Mouse (Mus musculus): ENCODE measurements at regions not wholly inside any gene's neighbourhood (a gene's known extent, or its start where the extent isn't known, plus 50 kb on each side); places are given as distances from the start of the nearest gene placed in this dataset.
"Not testable (repeated sequence)": the region's sequence is repeated elsewhere in the genome, so short reads cannot be mapped to it uniquely, and the experiment has no call there.

- no peaks in the 10 kb centered on the region for H3K27me3 ChIP-seq (ENCODE audit: control insufficient read depth, insufficient read depth, low read length)
- no peaks in the 10 kb centered on the region; the same call in 1 of the 2 replicates for H3K4me1 ChIP-seq (ENCODE audit: control insufficient read depth, insufficient read depth, insufficient read length, low read length)
- TF ChIP-seq CTCF (IDR thresholded peaks at IDR 0.05; ENCODE audit: extremely low read depth, insufficient read length, insufficient replicate concordance, low read depth, low read length) (no peak), POLR2A (IDR thresholded peaks at IDR 0.05; ENCODE audit: low read depth, low read length) (no peak)
- 82% methylated on average over 6 of the region's 6 CpGs for WGBS
- no peaks in the 10 kb centered on the region for H3K36me3 ChIP-seq (ENCODE audit: control insufficient read depth, insufficient read depth, low read length)
- H3K4me3 ChIP-seq (ENCODE audit: low read depth, low read length): no peak overlapping the region
- H3K27ac ChIP-seq (ENCODE audit: insufficient read depth, low read depth, low read length): no peak overlapping the region
Measured at GRCm38 (mm10) chr10:96410028-96410427, 206.8 kb upstream of the Btg1 start.

- no peaks in the 10 kb centered on the region for H3K27me3 ChIP-seq (ENCODE audit: control insufficient read depth, insufficient read depth, low read length)
- no peak overlapping the region for H3K4me3 ChIP-seq (ENCODE audit: low read depth, low read length)
- H3K27ac ChIP-seq (ENCODE audit: insufficient read depth, low read depth, low read length): no peak overlapping the region
- no peaks in the 10 kb centered on the region for H3K36me3 ChIP-seq (ENCODE audit: control insufficient read depth, insufficient read depth, low read length)
- whole genome bisulfite sequencing: 92% methylated on average over 11 of the region's 11 CpGs
- no peak for TF ChIP-seq POLR2A (IDR thresholded peaks at IDR 0.05; ENCODE audit: low read depth, low read length)
- TF ChIP-seq CTCF (IDR thresholded peaks at IDR 0.05; ENCODE audit: extremely low read depth, insufficient read length, insufficient replicate concordance, low read depth, low read length): no peak
- H3K4me1 ChIP-seq (ENCODE audit: control insufficient read depth, insufficient read depth, insufficient read length, low read length): no peaks in the 10 kb centered on the region
Measured at GRCm38 (mm10) chr10:96414807-96415206, 202.0 kb upstream of the Btg1 start.

- H3K4me1 ChIP-seq (ENCODE audit: control insufficient read depth, insufficient read depth, insufficient read length, low read length); H3K27me3 ChIP-seq (ENCODE audit: control insufficient read depth, insufficient read depth, low read length); H3K27ac ChIP-seq (ENCODE audit: insufficient read depth, low read depth, low read length); H3K4me3 ChIP-seq (ENCODE audit: low read depth, low read length); H3K36me3 ChIP-seq (ENCODE audit: control insufficient read depth, insufficient read depth, low read length): not testable (repeated sequence)
- WGBS: 95% methylated on average over 2 of the region's 2 CpGs
Measured at GRCm38 (mm10) chr10:96421506-96421905, 195.3 kb upstream of the Btg1 start.

- WGBS: 87% methylated on average over 5 of the region's 5 CpGs
- Histone ChIP-seq H3K27ac (ENCODE audit: insufficient read depth, low read depth, low read length) (no peak overlapping the region), H3K4me1 (ENCODE audit: control insufficient read depth, insufficient read depth, insufficient read length, low read length) (no peaks in the 10 kb centered on the region), H3K4me3 (ENCODE audit: low read depth, low read length) (no peak overlapping the region), H3K36me3 (ENCODE audit: control insufficient read depth, insufficient read depth, low read length) (no peaks in the 10 kb centered on the region), H3K27me3 (ENCODE audit: control insufficient read depth, insufficient read depth, low read length) (no peaks in the 10 kb centered on the region)
- TF ChIP-seq POLR2A (IDR thresholded peaks at IDR 0.05; ENCODE audit: low read depth, low read length) (no peak), CTCF (IDR thresholded peaks at IDR 0.05; ENCODE audit: extremely low read depth, insufficient read length, insufficient replicate concordance, low read depth, low read length) (no peak)
Measured at GRCm38 (mm10) chr10:96427407-96427806, 189.4 kb upstream of the Btg1 start.

- H3K27me3 ChIP-seq (ENCODE audit: control insufficient read depth, insufficient read depth, low read length): no peaks in the 10 kb centered on the region
- H3K4me3 ChIP-seq (ENCODE audit: low read depth, low read length): no peak overlapping the region
- WGBS: 70% methylated on average over 3 of the region's 3 CpGs
- H3K36me3 ChIP-seq (ENCODE audit: control insufficient read depth, insufficient read depth, low read length): no peaks in the 10 kb centered on the region
- H3K4me1 ChIP-seq (ENCODE audit: control insufficient read depth, insufficient read depth, insufficient read length, low read length): no peaks in the 10 kb centered on the region
- no peak for TF ChIP-seq POLR2A (IDR thresholded peaks at IDR 0.05; ENCODE audit: low read depth, low read length)
- TF ChIP-seq CTCF (IDR thresholded peaks at IDR 0.05; ENCODE audit: extremely low read depth, insufficient read length, insufficient replicate concordance, low read depth, low read length): no peak
- H3K27ac ChIP-seq (ENCODE audit: insufficient read depth, low read depth, low read length): no peak overlapping the region
Measured at GRCm38 (mm10) chr10:96430142-96430541, 186.7 kb upstream of the Btg1 start.

- H3K36me3 ChIP-seq (ENCODE audit: control insufficient read depth, insufficient read depth, low read length): no peaks in the 10 kb centered on the region
- no peak overlapping the region for H3K27ac ChIP-seq (ENCODE audit: insufficient read depth, low read depth, low read length)
- H3K27me3 ChIP-seq (ENCODE audit: control insufficient read depth, insufficient read depth, low read length): no peaks in the 10 kb centered on the region
- peaks cover 16% of the 10 kb centered on the region; the same call in 1 of the 2 replicates for H3K4me1 ChIP-seq (ENCODE audit: control insufficient read depth, insufficient read depth, insufficient read length, low read length)
- no peak overlapping the region for H3K4me3 ChIP-seq (ENCODE audit: low read depth, low read length)
- 74% methylated on average over 6 of the region's 6 CpGs for WGBS
- TF ChIP-seq POLR2A (IDR thresholded peaks at IDR 0.05; ENCODE audit: low read depth, low read length) (no peak), CTCF (IDR thresholded peaks at IDR 0.05; ENCODE audit: extremely low read depth, insufficient read length, insufficient replicate concordance, low read depth, low read length) (no peak)
Measured at GRCm38 (mm10) chr10:96435109-96435508, 181.7 kb upstream of the Btg1 start.

- H3K36me3 ChIP-seq (ENCODE audit: control insufficient read depth, insufficient read depth, low read length): no peaks in the 10 kb centered on the region
- H3K4me3 ChIP-seq (ENCODE audit: low read depth, low read length): no peak overlapping the region
- WGBS: 34% methylated on average over 11 of the region's 11 CpGs
- no peaks in the 10 kb centered on the region for H3K27me3 ChIP-seq (ENCODE audit: control insufficient read depth, insufficient read depth, low read length)
- H3K27ac ChIP-seq (ENCODE audit: insufficient read depth, low read depth, low read length): peak overlapping the region; percentile 92
- H3K4me1 ChIP-seq (ENCODE audit: control insufficient read depth, insufficient read depth, insufficient read length, low read length): peaks cover 16% of the 10 kb centered on the region; the same call in 1 of the 2 replicates
- no peak for TF ChIP-seq CTCF (IDR thresholded peaks at IDR 0.05; ENCODE audit: extremely low read depth, insufficient read length, insufficient replicate concordance, low read depth, low read length)
- TF ChIP-seq POLR2A (IDR thresholded peaks at IDR 0.05; ENCODE audit: low read depth, low read length): no peak
Measured at GRCm38 (mm10) chr10:96438398-96439103, 178.3 kb upstream of the Btg1 start.
